Mouse (Mus musculus): ENCODE measurements at regions not wholly inside any gene's neighbourhood (a gene's known extent, or its start where the extent isn't known, plus 50 kb on each side); places are given as distances from the start of the nearest gene placed in this dataset.

- DNase-seq (ENCODE audit: low spot score in 2 of 2) = no peak
These were observed 575.7 kb upstream of the Gulo start for GRCm38 (mm10) chr14:66584699-66585098.

- DNase-seq (ENCODE audit: low spot score in 2 of 2) = no peak
These were observed 571.0 kb upstream of the Gulo start for GRCm38 (mm10) chr14:66579904-66580492.

DNA sequence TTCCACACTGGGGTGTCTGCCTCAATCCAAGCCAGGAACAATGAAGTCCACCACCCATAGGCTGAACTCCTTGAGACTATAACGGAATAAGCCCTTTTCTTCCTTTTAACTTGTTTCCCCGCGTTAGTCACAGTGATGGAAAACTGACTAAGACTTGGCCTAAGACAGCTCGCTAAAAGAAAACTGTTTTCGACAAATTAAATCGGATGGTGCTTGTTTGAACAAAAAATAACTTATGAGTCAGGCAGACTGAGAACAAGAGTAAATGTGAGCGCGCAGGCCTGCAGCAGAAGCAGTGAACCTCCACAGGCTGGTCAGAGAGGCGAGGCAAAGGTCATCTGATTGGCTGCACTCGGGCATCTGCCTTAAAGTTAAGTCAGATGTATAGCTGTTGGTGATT, 557.6 kb upstream of the Gulo start:
- no peak for DNase-seq (ENCODE audit: low spot score in 2 of 2)

- no peak for DNase-seq (ENCODE audit: low spot score in 2 of 2)
These were observed 553.7 kb upstream of the Gulo start for GRCm38 (mm10) chr14:66562744-66563143.

- no peak for DNase-seq (ENCODE audit: low spot score in 2 of 2)
These were observed 552.7 kb upstream of the Gulo start for GRCm38 (mm10) chr14:66561715-66562114.

DNA sequence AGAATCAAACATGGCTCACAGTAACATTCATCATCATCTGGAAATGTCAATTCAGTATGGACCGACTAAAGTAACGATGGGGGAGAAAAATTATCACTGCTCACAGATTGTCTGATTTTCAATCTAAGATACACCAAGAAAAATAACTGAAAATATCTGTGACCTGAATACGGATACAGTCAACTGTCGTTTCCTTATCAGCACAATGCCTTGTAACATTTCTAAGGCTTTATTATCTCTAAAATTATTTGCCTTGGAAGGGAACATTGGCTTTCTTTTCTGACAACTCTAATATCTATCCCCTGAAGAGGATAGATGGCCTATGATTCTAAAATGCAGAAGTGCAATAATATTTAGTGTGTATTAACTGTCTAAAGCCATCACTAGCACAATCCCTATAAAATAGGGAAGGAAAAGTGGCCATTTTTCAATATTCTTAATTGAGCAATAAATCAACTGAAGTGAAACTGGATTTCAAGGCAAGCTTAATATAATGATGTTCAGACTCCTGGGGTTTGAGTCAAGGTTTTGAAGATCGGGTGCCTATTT, 552.1 kb upstream of the Gulo start:
- no peak for DNase-seq (ENCODE audit: low spot score in 2 of 2)

GRCm38 (mm10) chr14:66558393-66558792, 549.4 kb upstream of the Gulo start:
- DNase-seq (ENCODE audit: low spot score in 2 of 2) = no peak

- peak; percentile 78 to 79 for DNase-seq (ENCODE audit: low spot score in 2 of 2)
These were observed 548.6 kb upstream of the Gulo start for GRCm38 (mm10) chr14:66557631-66558030.

GRCm38 (mm10) chr14:66538498-66538897, 529.5 kb upstream of the Gulo start:
- DNase-seq (ENCODE audit: low spot score in 2 of 2) = no peak

- DNase-seq (ENCODE audit: low spot score in 2 of 2) = no peak
These were observed 525.7 kb upstream of the Gulo start for GRCm38 (mm10) chr14:66534671-66535070.

GRCm38 (mm10) chr14:66528135-66528534, 519.1 kb upstream of the Gulo start:
- DNase-seq (ENCODE audit: low spot score in 2 of 2) = no peak

GRCm38 (mm10) chr14:66527061-66527460, 518.1 kb upstream of the Gulo start:
- DNase-seq (ENCODE audit: low spot score in 2 of 2) = no peak

DNA sequence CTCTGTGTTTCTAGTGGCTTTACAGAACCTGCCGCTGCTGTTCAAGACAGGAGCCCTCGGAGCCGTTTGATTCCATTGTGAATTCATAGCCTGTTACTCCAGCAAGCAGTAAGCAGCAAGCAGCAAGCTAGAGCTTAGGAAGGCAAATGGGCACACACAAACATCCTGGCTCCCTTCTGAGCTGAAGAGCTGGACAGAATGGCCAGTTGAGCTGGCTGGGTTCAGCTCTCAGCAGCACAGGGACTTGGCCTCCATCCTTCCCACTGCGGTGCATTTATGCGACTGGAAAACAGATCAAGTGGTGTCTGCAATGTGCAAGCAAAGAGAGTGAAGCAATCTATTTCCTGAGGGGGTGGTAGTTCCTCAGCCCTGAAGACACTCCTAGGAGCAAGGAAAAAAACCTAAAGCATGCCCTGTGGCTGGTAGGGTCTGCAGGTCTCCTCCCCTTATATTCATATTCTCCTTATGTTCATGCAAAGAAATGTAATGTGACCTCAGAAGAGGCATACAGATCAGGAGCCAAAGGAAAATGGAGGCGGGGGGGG, 513.9 kb upstream of the Gulo start:
- DNase-seq (ENCODE audit: low spot score in 2 of 2) = no peak

- no peak for DNase-seq (ENCODE audit: low spot score in 2 of 2)
These were observed 513.0 kb upstream of the Gulo start for GRCm38 (mm10) chr14:66521836-66522629.

DNA sequence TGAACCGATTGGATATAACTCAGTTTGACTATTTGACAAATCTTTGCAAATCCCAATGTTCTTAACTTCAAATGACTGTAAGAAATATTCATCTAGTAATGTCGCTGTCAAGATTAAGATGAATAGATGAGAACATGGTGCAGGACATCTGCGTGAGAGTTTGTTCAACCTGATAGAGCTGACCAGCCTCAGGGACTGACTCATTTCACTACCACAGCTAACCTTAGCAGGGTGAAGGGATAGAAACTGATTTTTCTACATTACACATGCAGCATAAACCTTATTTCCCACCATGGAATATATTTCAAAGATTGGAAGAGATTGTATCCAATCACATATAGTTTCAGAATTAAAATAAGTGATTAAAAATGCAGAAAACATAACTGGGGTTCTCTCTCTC, 507.8 kb upstream of the Gulo start:
- no peak for DNase-seq (ENCODE audit: low spot score in 2 of 2)

DNA sequence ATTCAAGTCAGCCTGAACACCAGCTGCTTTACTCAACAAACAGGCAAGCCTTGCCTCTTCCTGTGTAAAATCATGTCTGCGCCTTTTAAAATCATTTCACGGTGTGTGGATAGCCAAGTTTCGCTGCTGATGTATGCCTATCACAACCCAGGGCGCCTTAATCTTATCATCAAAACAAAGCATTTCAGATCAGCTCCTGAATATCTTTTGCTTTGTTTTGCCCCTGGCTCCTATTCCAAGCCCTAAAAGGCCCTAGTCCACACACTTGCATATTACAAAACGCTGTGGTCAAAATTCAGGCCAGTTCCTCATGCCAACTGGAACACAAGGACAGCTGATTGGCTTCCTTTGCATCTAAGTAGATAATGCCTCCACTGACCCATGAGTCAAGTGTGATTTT, 501.7 kb upstream of the Gulo start:
- no peak for DNase-seq (ENCODE audit: low spot score in 2 of 2)

DNA sequence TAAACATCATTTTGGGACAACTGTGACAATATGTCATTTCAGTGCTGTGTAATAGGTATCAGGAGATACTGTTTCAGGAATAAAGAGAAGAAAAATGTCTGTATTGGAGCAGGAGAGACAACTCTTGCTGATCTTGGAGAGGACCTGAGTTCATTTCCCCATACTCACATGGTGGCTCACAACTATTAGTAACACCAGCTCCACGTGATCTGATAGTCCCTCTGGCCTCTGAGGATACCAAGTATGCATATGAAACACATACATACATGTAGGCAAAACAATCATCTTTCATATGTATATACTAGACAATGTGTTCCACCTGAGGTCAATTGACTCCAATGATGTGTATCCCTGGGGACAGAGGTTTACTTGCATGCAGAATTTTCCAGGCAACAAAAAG, 501.2 kb upstream of the Gulo start:
- DNase-seq (ENCODE audit: low spot score in 2 of 2) = no peak

DNA sequence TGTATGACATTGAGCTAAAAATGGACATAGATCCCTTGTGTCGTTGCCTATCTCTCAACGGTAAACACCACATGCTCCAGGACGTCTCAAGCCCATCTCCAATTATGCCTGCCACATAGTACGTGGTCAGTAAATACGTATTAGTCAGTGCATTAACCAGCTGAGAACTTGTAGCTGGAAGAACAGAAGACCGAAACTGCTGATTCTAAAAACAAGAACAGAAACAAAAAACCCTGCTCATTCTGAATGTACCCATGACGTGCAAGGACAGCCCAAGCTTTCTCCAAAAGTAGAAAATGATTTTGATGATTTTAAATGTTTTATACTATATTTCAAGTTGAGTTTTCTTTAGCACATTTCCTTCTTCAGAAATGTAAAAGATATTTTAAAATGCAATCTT, 500.7 kb upstream of the Gulo start:
- DNase-seq (ENCODE audit: low spot score in 2 of 2) = no peak

DNA sequence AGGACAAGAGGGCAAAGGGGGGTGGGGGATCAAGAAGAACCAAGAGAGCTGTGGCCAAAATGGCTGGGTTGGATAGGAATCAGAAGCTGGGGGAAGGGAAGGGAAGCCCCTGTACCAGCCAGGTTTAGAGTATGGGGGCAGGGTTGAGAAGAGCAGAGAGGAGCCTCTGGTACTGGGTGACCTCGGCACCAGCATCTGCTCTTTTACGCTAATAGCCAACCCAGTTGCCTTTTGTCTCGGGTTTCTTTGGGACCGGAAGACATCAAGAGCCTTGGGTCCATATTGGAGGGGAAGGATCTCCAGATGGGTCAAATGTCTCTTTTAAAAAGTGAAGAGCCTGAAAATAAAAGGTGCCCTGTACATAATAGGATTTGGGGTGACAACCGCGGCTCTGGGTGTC, 493.0 kb upstream of the Gulo start:
- DNase-seq (ENCODE audit: low spot score in 2 of 2) = no peak

DNA sequence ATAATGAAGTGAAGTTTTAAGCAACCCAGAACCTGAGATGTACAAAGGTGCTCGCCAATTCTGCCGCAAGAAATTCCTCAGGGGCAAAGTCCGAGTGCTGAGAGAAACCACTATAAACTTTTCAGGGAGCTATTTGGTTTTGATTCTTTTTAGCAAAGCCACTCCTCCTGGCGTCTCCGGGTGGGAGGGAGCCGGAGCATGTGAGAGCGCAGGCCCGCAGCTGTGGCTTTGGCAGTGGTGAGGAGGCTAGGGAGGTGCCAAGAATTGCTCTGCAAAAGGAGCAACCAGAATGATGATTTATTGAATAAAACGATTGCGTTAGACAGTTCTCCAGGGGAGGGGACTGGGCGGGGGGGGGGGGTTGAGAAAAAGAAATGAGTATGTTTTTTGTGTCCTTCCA, 490.9 kb upstream of the Gulo start:
- DNase-seq (ENCODE audit: low spot score in 2 of 2) = peak; percentile 65 to 75

- DNase-seq (ENCODE audit: low spot score in 2 of 2) = no peak
These were observed 486.1 kb upstream of the Gulo start for GRCm38 (mm10) chr14:66495146-66495545.

- peak; percentile 25 to 53 for DNase-seq (ENCODE audit: low spot score in 2 of 2)
These were observed 485.5 kb upstream of the Gulo start for GRCm38 (mm10) chr14:66494518-66494923.

GRCm38 (mm10) chr14:66493691-66494121, 484.7 kb upstream of the Gulo start:
- no peak for DNase-seq (ENCODE audit: low spot score in 2 of 2)

All from heart, adult 9 months (tissue).